Comparison of ENCODE assay signal across 7 mouse cellular contexts in the genomic region with DNA sequence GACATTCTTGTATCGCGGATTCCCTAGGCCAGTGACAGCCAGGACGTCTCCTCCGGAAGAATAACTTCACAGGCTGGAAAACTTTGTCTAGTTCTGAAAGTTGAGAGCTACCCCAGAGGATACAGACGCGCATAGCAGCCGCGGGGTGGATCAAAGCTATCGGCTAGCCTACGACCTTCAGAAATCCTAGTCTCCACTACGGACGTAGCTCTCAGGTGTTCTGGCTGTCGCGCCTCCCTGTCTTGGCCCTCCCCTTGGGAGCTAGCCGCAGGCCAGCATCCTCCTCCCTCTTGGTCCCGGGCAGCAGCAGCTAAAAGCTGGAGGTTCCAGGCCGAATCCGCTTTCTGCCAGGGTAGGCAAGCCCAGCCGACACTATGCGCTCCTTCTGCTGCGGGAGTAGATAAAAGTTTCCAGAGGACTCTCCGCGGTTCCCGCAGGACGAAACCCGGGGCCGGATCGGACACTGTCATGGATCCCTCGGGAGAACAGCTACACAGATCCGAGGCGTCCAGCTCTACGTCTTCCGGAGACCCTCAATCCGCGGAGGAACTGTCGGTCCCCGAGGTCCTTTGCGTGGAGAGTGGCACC. TPM values are rescaled to one million over a fixed set of nuclear protein-coding genes. Genes with fewer than 3 reads are reported as not detected.
DNase-seq lines count a peak whose midpoint lies in the region; ATAC-seq and TF ChIP-seq lines count a peak whose summit lies in the region.

No protein-coding gene starts in this region.

- H3K27ac ChIP-seq in bone marrow macrophage, adult 2 months (ENCODE audit: insufficient read depth, low read depth, low read length) = no peak overlapping the region
- no peak overlapping the region for H3K27ac ChIP-seq in forebrain, embryonic 14.5 days (ENCODE audit: low read depth, low read length)
- H3K27ac ChIP-seq in intestine, embryonic 16.5 days (ENCODE audit: low read length) = no peak overlapping the region
- H3K27ac ChIP-seq in midbrain, embryonic 10.5 days (replicated peaks) = peak overlapping the region; percentile 74

- no peak for TF ChIP-seq CTCF in bone marrow macrophage, adult 2 months (IDR thresholded peaks at IDR 0.05; ENCODE audit: low read depth, low read length)

- peak; percentile 28 for DNase-seq in forebrain, embryonic 14.5 days (ENCODE audit: low spot score)
- DNase-seq in midbrain, embryonic 10.5 days (ENCODE audit: low spot score) = no peak

- peaks cover 25% of the 10 kb centered on the region for H3K4me1 ChIP-seq in megakaryocyte, embryonic 14.5 days
- H3K4me1 ChIP-seq in bone marrow macrophage, adult 2 months (ENCODE audit: control insufficient read depth, insufficient read depth, low read length) = no peaks in the 10 kb centered on the region
- peaks cover 11% of the 10 kb centered on the region for H3K4me1 ChIP-seq in forebrain, embryonic 14.5 days (ENCODE audit: control insufficient read depth, insufficient read depth, low read length)
- peaks cover 9% of the 10 kb centered on the region for H3K4me1 ChIP-seq in intestine, embryonic 16.5 days (ENCODE audit: control insufficient read depth, insufficient read depth, low read length)
- peaks cover 25% of the 10 kb centered on the region for H3K4me1 ChIP-seq in midbrain, embryonic 10.5 days

- WGBS in forebrain, embryonic 14.5 days = 0% methylated on average over 38 of the region's 38 CpGs
- WGBS in intestine, embryonic 16.5 days = 1% methylated on average over 37 of the region's 38 CpGs
- WGBS in midbrain, embryonic 10.5 days = under 1% methylated on average over 38 of the region's 38 CpGs

- peaks cover 47% of the 10 kb centered on the region for H3K27me3 ChIP-seq in megakaryocyte, embryonic 14.5 days (replicated peaks)
- H3K27me3 ChIP-seq in forebrain, embryonic 14.5 days (replicated peaks; ENCODE audit: control insufficient read depth, insufficient read depth, low read length) = 0 out of 2 replicates have a peak, but pooled peaks cover 11% of the 10 kb centered on the region
- peaks cover 5% of the 10 kb centered on the region; the same call in 1 of the 2 replicates for H3K27me3 ChIP-seq in intestine, embryonic 16.5 days (replicated peaks; ENCODE audit: control insufficient read depth, insufficient read depth, low read length)
- H3K27me3 ChIP-seq in midbrain, embryonic 10.5 days (ENCODE audit: low read depth, poor library complexity, severe bottlenecking) = peaks cover 46% of the 10 kb centered on the region

- peaks cover 23% of the 10 kb centered on the region for H3K9me3 ChIP-seq in megakaryocyte, embryonic 14.5 days
- no peaks in the 10 kb centered on the region for H3K9me3 ChIP-seq in forebrain, embryonic 14.5 days (replicated peaks; ENCODE audit: control insufficient read depth, low read length)
- H3K9me3 ChIP-seq in intestine, embryonic 16.5 days (ENCODE audit: control insufficient read depth, low read length) = no peaks in the 10 kb centered on the region
- H3K9me3 ChIP-seq in midbrain, embryonic 10.5 days (replicated peaks) = no peaks in the 10 kb centered on the region

- H3K4me2 ChIP-seq in forebrain, embryonic 14.5 days (ENCODE audit: low read length) = peak overlapping the region; percentile 100
- peak overlapping the region; percentile 100 for H3K4me2 ChIP-seq in intestine, embryonic 16.5 days (ENCODE audit: low read depth, low read length)

- TF ChIP-seq POLR2A in bone marrow macrophage, adult 2 months (IDR thresholded peaks at IDR 0.05; ENCODE audit: borderline replicate concordance, low read depth, low read length) = no peak

- H3K4me3 ChIP-seq in megakaryocyte, embryonic 14.5 days (replicated peaks) = peak overlapping the region; percentile 91
- H3K4me3 ChIP-seq in bone marrow macrophage, adult 2 months (ENCODE audit: insufficient read depth, low read length) = peak overlapping the region; percentile 62
- H3K4me3 ChIP-seq in forebrain, embryonic 14.5 days (ENCODE audit: low read depth, low read length) = peak overlapping the region; percentile 64
- H3K4me3 ChIP-seq in intestine, embryonic 16.5 days (ENCODE audit: low read length) = peak overlapping the region; percentile 68
- H3K4me3 ChIP-seq in midbrain, embryonic 10.5 days = peak overlapping the region; percentile 76

- ATAC-seq in megakaryocyte, adult 5-6 weeks (ENCODE audit: poor library complexity, severe bottlenecking) = no peak
- peak; percentile 45 for ATAC-seq in forebrain, embryonic 14.5 days
- peak; percentile 63 for ATAC-seq in intestine, embryonic 16.5 days
- ATAC-seq in inflammation-experienced regulatory T-cells, adult 6 months = no peak

- peak overlapping the region; percentile 70 for H3K9ac ChIP-seq in forebrain, embryonic 14.5 days (ENCODE audit: low read length)
- H3K9ac ChIP-seq in intestine, embryonic 16.5 days (ENCODE audit: low read depth, low read length) = peak overlapping the region; percentile 68

- no peaks in the 10 kb centered on the region for H3K36me3 ChIP-seq in megakaryocyte, embryonic 14.5 days (replicated peaks; ENCODE audit: low read length)
- H3K36me3 ChIP-seq in forebrain, embryonic 14.5 days (ENCODE audit: control insufficient read depth, insufficient read depth, low read length) = no peaks in the 10 kb centered on the region
- no peaks in the 10 kb centered on the region for H3K36me3 ChIP-seq in intestine, embryonic 16.5 days (ENCODE audit: control insufficient read depth, insufficient read depth, low read length)
- no peaks in the 10 kb centered on the region for H3K36me3 ChIP-seq in midbrain, embryonic 10.5 days

RNA-seq across cellular contexts. Expression of a gene that starts 9.6 kb away (rescaled TPM):
- polyA plus RNA-seq in megakaryocyte, embryonic 14.5 days (2012; ENCODE audit: insufficient read depth, low replicate concordance) = 0.31 TPM in 1 of 2 replicates, not detected in the other
- not detected in 2 replicates for total RNA-seq in megakaryocyte, adult 5-6 weeks (2015)
- not detected in 2 replicates for total RNA-seq in megakaryocyte, adult 5-6 weeks (2017)
- not detected in 2 replicates for polyA plus RNA-seq in bone marrow macrophage, adult 2 months (2012; ENCODE audit: insufficient read depth, insufficient read length, missing spikeins)
- polyA plus RNA-seq in forebrain, embryonic 14.5 days (2014; fragmentation: Nextera tagmentation; extraction: Ambion mirVana) = 0.59 and 0.76 TPM in 2 replicates
- 0.48 and 0.49 TPM in 2 replicates for polyA plus RNA-seq in intestine, embryonic 16.5 days (2015; fragmentation: Nextera tagmentation; extraction: Ambion mirVana)
- polyA plus RNA-seq in midbrain, embryonic 10.5 days (2016; fragmentation: Nextera tagmentation; extraction: Ambion mirVana) = 3.3 and 3.7 TPM in 2 replicates
- under 1 TPM in 1 of 3 experiments, not detected in 2; 0.19 TPM for polyA plus RNA-seq in inflammation-experienced regulatory T-cells, adult 6 months (2017; shearing (Covaris generic))

Comparison
In these comparisons a context has a peak if more than half of its experiments do, and no peak if none do; other contexts are left out.
1. ATAC-seq: peak in forebrain, embryonic 14.5 days (single experiment) and intestine, embryonic 16.5 days (single experiment); none in megakaryocyte, adult 5-6 weeks (single experiment) and inflammation-experienced regulatory T-cells, adult 6 months (single experiment).
2. Peak in every context shown above with its lines, with median percentiles within 50 percentile points of each other: H3K4me3 ChIP-seq.